Mouse (Mus musculus) v-Abl transformed pro-B cells (cell line): ENCODE data around the gene Sim2.

Experiments used
- in situ Hi-C, 2 experiments: fragments of 400-800 bp; cut with MboI; formaldehyde crosslinking; loops; one replicate each; pipeline ENCODE4 v1.15.1; 2025; ENCODE audit not compliant: unreplicated experiment in 2 of 2

Sim2 gene

GRCm38 (mm10) chr16:94075362-94076027 is 9.2 kb upstream of the Sim2 start:
- in situ Hi-C loops = no loop called here

- in situ Hi-C loops = no loop called here
These were observed 6.2 kb upstream of the Sim2 start for GRCm38 (mm10) chr16:94078318-94079074.

- in situ Hi-C loops = no loop called here
These were observed 5.5 kb upstream of the Sim2 start for GRCm38 (mm10) chr16:94079075-94079855.

GRCm38 (mm10) chr16:94079856-94080555 is 4.7 kb upstream of the Sim2 start:
- in situ Hi-C loops = no loop called here

GRCm38 (mm10) chr16:94081596-94081995 is 3.1 kb upstream of the Sim2 start:
- in situ Hi-C loops = no loop called here

GRCm38 (mm10) chr16:94081996-94082708 is 2.6 kb upstream of the Sim2 start:
- in situ Hi-C loops = no loop called here

- in situ Hi-C loops = no loop called here
These were observed 1.5 kb upstream of the Sim2 start for GRCm38 (mm10) chr16:94082960-94083847.

GRCm38 (mm10) chr16:94083848-94084525 is 744 bp upstream of the Sim2 start:
- in situ Hi-C loops = no loop called here

- in situ Hi-C loops = no loop called here
These were observed 1.0 kb downstream of the Sim2 start for GRCm38 (mm10) chr16:94085603-94086285.

GRCm38 (mm10) chr16:94086701-94087569 is 2.2 kb downstream of the Sim2 start:
- in situ Hi-C loops = no loop called here

- in situ Hi-C loops = no loop called here
These were observed 3.0 kb downstream of the Sim2 start for GRCm38 (mm10) chr16:94087570-94088225.

- in situ Hi-C loops = no loop called here
These were observed 3.6 kb downstream of the Sim2 start for GRCm38 (mm10) chr16:94088226-94088748.

GRCm38 (mm10) chr16:94088819-94089692 is 4.3 kb downstream of the Sim2 start:
- in situ Hi-C loops = no loop called here

GRCm38 (mm10) chr16:94092511-94093150 is 7.9 kb downstream of the Sim2 start:
- in situ Hi-C loops = no loop called here
